Mouse (Mus musculus) lung, postnatal 0 days (tissue): ENCODE data around the gene Slc10a1.

Experiments used
- CTCF ChIP-seq: IDR thresholded peaks from 2 replicates; pipeline ENCODE4 v1.5.1; 2016; ENCODE audit warnings: antibody characterized with exemption, mild to moderate bottlenecking
- EP300 ChIP-seq: IDR thresholded peaks from 2 replicates; pipeline ENCODE4 v1.6.1; 2016; ENCODE audit warnings: antibody characterized with exemption, mild to moderate bottlenecking, control low read depth

GRCm38 (mm10) chr12:81009813-81010212, 41.3 kb upstream of the Slc10a1 start:
- TF ChIP-seq CTCF (no peak), EP300 (no peak)
